20 mouse cellular contexts compared by ENCODE assay signal in genomic region chr13:102586215-102586614, GRCm38 (mm10).
A peak's percentile ranks its signal among the peaks of the same experiment; 100 is the strongest.
DNase-seq lines count a peak whose midpoint lies in the region.
"Had no signal": no experiment of that assay in that cellular context is flagged by ENCODE, and none has a peak within 500 bp of the region (broad histone marks: within the 10 kb centered on the region; RNA-seq: fewer than 3 reads in every experiment).

No protein-coding gene starts in this region.

- intact Hi-C loops in heart, postnatal 14 days (cut with DNase I): no loop called here
- intact Hi-C loops in heart, postnatal 25 days (cut with DNase I): no loop called here

- DNase-seq in adrenal gland, postnatal 10 days: peak; percentile 76
- no peak for DNase-seq in adrenal gland, adult 18-20 months (ENCODE audit: low spot score in 2 of 2)
- DNase-seq in heart, postnatal 14 days: peak; percentile 18 to 45
- DNase-seq in heart, postnatal 25 days (ENCODE audit: low spot score): no peak
- DNase-seq in testis, postnatal 10 days (ENCODE audit: low spot score): peak; percentile 58
- no peak for DNase-seq in testis, postnatal 14 days (ENCODE audit: low spot score)
- DNase-seq in T-cell, adult 2 months (ENCODE audit: low spot score): no peak
- DNase-seq: cerebellum, adult 11 months; cerebellum, adult 9-10 months; cerebellum, postnatal 36 days; embryo, embryonic 11 days; kidney, adult 2 months; layer of hippocampus, postnatal 36 days; left cerebral cortex, postnatal 4 days; liver, postnatal 0 days; lung, postnatal 36 days; retina, postnatal 1 day; right cerebral cortex, postnatal 14 days; thymus, adult 18-20 months; thymus, postnatal 25 days had no signal

Comparison
In these comparisons a context has a peak if more than half of its experiments do, and no peak if none do; other contexts are left out.
1. DNase-seq: peak in adrenal gland, postnatal 10 days (single experiment), heart, postnatal 14 days (2 of 2) and testis, postnatal 10 days (single experiment); none in adrenal gland, adult 18-20 months (0 of 2), heart, postnatal 25 days (single experiment), testis, postnatal 14 days (single experiment) and T-cell, adult 2 months (single experiment).